Mouse (Mus musculus): ENCODE measurements around the gene Cmtm7.
"Not testable (repeated sequence)": the region's sequence is repeated elsewhere in the genome, so short reads cannot be mapped to it uniquely, and the experiment has no call there.

The Cmtm7 gene

GRCm38 (mm10) chr9:114759886-114760285 is 21.8 kb downstream of the Cmtm7 start:
- DNase-seq, result no peak

- no peak for DNase-seq
Measured at GRCm38 (mm10) chr9:114758801-114759200, 22.9 kb downstream of the Cmtm7 start.

- DNase-seq, result no peak
Measured at GRCm38 (mm10) chr9:114758272-114758671, 23.4 kb downstream of the Cmtm7 start.

GRCm38 (mm10) chr9:114752863-114753484 is 28.7 kb downstream of the Cmtm7 start:
- DNase-seq, result peak; percentile 97

GRCm38 (mm10) chr9:114752311-114752710 is 29.3 kb downstream of the Cmtm7 start:
- DNase-seq, result no peak

GRCm38 (mm10) chr9:114751582-114751981 is 30.1 kb downstream of the Cmtm7 start:
- no peak for DNase-seq

- DNase-seq, result no peak
Measured at GRCm38 (mm10) chr9:114747466-114747865, 34.2 kb downstream of the Cmtm7 start.

GRCm38 (mm10) chr9:114747012-114747411 is 34.6 kb downstream of the Cmtm7 start:
- DNase-seq, result no peak

GRCm38 (mm10) chr9:114745654-114746053 is 36.0 kb downstream of the Cmtm7 start:
- no peak for DNase-seq

- DNase-seq, result no peak
Measured at GRCm38 (mm10) chr9:114745163-114745562, 36.5 kb downstream of the Cmtm7 start.

GRCm38 (mm10) chr9:114742731-114743130 is 38.9 kb downstream of the Cmtm7 start:
- DNase-seq, result no peak

GRCm38 (mm10) chr9:114740336-114740735 is 41.3 kb downstream of the Cmtm7 start:
- no peak for DNase-seq

- no peak for DNase-seq
Measured at GRCm38 (mm10) chr9:114736442-114736841, 45.2 kb downstream of the Cmtm7 start.

GRCm38 (mm10) chr9:114733238-114733637 is 48.4 kb downstream of the Cmtm7 start:
- DNase-seq, result no peak

- DNase-seq, result peak; percentile 36
Measured at GRCm38 (mm10) chr9:114731871-114732682, 49.6 kb downstream of the Cmtm7 start.

GRCm38 (mm10) chr9:114731011-114731755 is 50.5 kb downstream of the Cmtm7 start, which contains the start of gene Cmtm6:
Cmtm6 (plus strand) TSS chr9:114731116.
- DNase-seq, result peak; percentile 99

- DNase-seq, result peak; percentile 29
Measured at GRCm38 (mm10) chr9:114729911-114730805, 51.5 kb downstream of the Cmtm7 start.

- not testable (repeated sequence) for DNase-seq
Measured at GRCm38 (mm10) chr9:114728432-114728831, 53.2 kb downstream of the Cmtm7 start.

GRCm38 (mm10) chr9:114727315-114727714 is 54.3 kb downstream of the Cmtm7 start:
- no peak for DNase-seq

- DNase-seq, result no peak
Measured at GRCm38 (mm10) chr9:114716677-114717331, 64.9 kb downstream of the Cmtm7 start.

- no peak for DNase-seq
Measured at GRCm38 (mm10) chr9:114713481-114713880, 68.2 kb downstream of the Cmtm7 start.

- DNase-seq, result peak; percentile 54
Measured at GRCm38 (mm10) chr9:114710345-114710744, 71.3 kb downstream of the Cmtm7 start.
